Mouse (Mus musculus) embryonic facial prominence, embryonic 14.5 days (tissue): Measurements from ENCODE around the gene Ankrd12. TPM values are rescaled to one million over a fixed set of nuclear protein-coding genes. Genes with fewer than 3 reads are reported as not detected.
"Not testable (repeated sequence)": the region's sequence is repeated elsewhere in the genome, so short reads cannot be mapped to it uniquely, and the experiment has no call there.

ENCODE experiments used
- ATAC-seq: fragments of 200-750 bp; cut with Nextera tagmentation; 2 replicates; pipeline ENCODE4 v1.8.0; 2017; ENCODE audit warnings: low read depth, moderate number of reproducible peaks, moderate TSS enrichment
- DNase-seq: peaks from one replicate; pipeline ENCODE4 v3.0.0-alpha.2; 2015; ENCODE audit warnings: low spot score
- H3K27ac ChIP-seq: fragments of 300-500 bp; sonication (generic); replicated peaks from 2 replicates; pipeline ENCODE4 v1.5.1; 2014; ENCODE audit warnings: low read depth, mild to moderate bottlenecking, low read length, moderate library complexity
- H3K27me3 ChIP-seq: fragments of 300-500 bp; sonication (generic); replicated peaks from 2 replicates; pipeline ENCODE4 v1.6.1; 2014; ENCODE audit warnings: low read length; ENCODE audit not compliant: control insufficient read depth, insufficient read depth
- H3K36me3 ChIP-seq: fragments of 300-500 bp; sonication (generic); 2 replicates; pipeline ENCODE4 v1.6.1; 2014; ENCODE audit warnings: low read length, mixed read lengths; ENCODE audit not compliant: control insufficient read depth, insufficient read depth
- H3K4me1 ChIP-seq: fragments of 300-500 bp; sonication (generic); 2 replicates; pipeline ENCODE4 v1.6.1; 2014; ENCODE audit warnings: antibody characterized with exemption, low read length; ENCODE audit not compliant: control insufficient read depth, insufficient read depth
- H3K4me2 ChIP-seq: fragments of 300-500 bp; sonication (generic); 2 replicates; pipeline ENCODE4 v1.6.1; 2014; ENCODE audit warnings: low read depth, mild to moderate bottlenecking, low read length, moderate library complexity, mixed read lengths
- H3K4me3 ChIP-seq: fragments of 300-500 bp; sonication (generic); 2 replicates; pipeline ENCODE4 v1.5.1; 2014; ENCODE audit warnings: low read depth, mild to moderate bottlenecking, low read length
- H3K9ac ChIP-seq: fragments of 300-500 bp; sonication (generic); 2 replicates; pipeline ENCODE4 v1.6.1; 2014; ENCODE audit warnings: low read depth, mild to moderate bottlenecking, low read length, moderate library complexity, mixed read lengths
- H3K9me3 ChIP-seq: fragments of 300-500 bp; sonication (generic); 2 replicates; pipeline ENCODE4 v1.6.1; 2016; ENCODE audit warnings: low read length; ENCODE audit not compliant: control insufficient read depth
- WGBS: fragments of 180-500 bp; shearing (Covaris S2); extraction: QIAGEN DNeasy Blood & Tissue Kit; methylation state at CpG from one replicate; pipeline ENCODE4 v1.1.7; 2014; 5-methylcytosine and 5-hydroxymethylcytosine counted together
- polyA plus RNA-seq: library from polyadenylated mRNA; unstranded; fragments of >200 nt; fragmentation: Nextera tagmentation; extraction: Ambion mirVana; gene quantifications from 2 replicates; pipeline ENCODE4 v1.2.1, GENCODE M21; 2014

The Ankrd12 gene
- polyA plus RNA-seq, 1 experiment from 2014 or later: 25.2 TPM

DNA sequence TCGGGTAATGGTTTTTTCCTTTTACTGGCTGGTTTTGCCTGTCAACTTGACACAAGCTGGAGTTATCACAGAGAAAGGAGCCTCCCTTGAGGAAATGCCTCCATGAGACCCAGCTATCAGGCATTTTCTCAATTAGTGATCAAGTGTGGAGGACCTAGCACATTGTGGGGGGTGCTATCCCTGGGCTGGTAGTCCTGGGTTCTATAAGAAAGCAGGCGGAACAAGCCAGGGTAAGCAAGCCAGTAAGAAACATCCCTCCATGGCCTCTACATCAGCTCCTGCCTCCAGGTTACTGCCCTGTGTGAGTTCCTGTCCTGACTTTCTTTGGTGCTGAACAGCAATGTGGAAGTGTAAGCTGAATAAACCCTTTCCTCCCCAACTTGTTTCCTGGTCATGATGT lies 7.9 kb downstream of the Ankrd12 start:
- not testable (repeated sequence) for H3K27ac ChIP-seq, H3K36me3 ChIP-seq, H3K4me3 ChIP-seq, H3K4me2 ChIP-seq, ATAC-seq, H3K9me3 ChIP-seq, H3K9ac ChIP-seq, H3K4me1 ChIP-seq, DNase-seq, H3K27me3 ChIP-seq
- WGBS: 94% methylated on average over 2 of the region's 2 CpGs

DNA sequence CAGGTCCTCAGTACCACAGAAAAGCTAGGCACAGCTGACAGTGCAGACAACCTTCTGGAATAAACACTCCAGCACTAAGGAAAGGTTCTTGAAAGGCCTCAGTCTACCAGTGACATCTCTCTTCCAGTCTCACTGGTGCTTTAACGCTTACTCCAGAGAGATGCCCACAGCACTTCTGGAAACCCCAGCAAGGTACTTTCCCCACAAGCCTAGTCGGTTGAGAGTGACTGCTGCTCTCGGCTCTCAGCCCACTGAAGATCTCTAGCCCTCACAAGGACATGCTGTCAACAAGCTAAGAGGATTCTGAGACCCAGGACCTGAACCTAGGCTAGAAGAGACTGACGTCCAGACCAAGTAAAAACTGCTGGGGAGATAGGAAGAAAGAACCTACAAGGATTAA lies 11.8 kb downstream of the Ankrd12 start:
- no peaks in the 10 kb centered on the region for H3K9me3 ChIP-seq
- no peak overlapping the region for H3K4me3 ChIP-seq
- H3K9ac ChIP-seq: no peak overlapping the region
- no peaks in the 10 kb centered on the region for H3K27me3 ChIP-seq
- DNase-seq (no peak), ATAC-seq (no peak)
- H3K36me3 ChIP-seq: no peaks in the 10 kb centered on the region
- no peak overlapping the region for H3K27ac ChIP-seq
- 84% methylated on average over 4 of the region's 4 CpGs for WGBS
- H3K4me1 ChIP-seq: no peaks in the 10 kb centered on the region
- no peak overlapping the region for H3K4me2 ChIP-seq

DNA sequence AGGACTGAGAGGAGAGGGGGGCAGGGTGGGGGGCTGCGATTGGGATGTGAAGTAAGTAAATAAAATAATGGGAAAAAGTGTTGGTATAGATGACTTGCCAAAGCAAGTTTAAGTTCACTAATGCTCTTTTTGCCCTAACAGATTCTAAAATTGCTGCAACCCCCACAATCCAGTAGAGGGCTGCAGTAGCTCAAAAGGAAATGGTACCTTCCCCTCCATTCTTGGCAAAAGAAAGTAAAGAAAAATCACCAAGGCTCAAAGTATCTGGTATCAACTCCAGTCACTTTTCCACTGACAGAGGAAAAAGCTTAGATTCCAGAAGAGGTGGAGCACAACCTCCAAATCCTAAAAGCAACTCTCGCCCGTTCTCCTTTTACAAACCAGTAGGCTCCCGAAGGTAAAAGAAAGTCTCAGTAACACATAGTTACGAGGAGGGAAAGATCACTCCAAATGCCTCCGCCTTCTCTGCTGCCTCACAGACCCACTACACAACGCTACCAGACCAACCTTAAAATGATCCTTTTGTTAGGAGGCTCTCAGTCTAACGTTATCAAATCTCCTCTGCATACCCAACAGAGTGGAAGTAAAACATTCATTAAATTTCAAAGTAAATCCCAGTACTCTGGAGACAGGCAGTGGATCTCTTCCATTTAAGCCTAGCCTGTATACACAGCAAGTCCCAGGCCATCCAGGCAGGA lies 15.5 kb downstream of the Ankrd12 start:
- H3K9me3 ChIP-seq: no peaks in the 10 kb centered on the region
- H3K4me1 ChIP-seq: no peaks in the 10 kb centered on the region
- peak overlapping the region; percentile 45; the same call in 1 of the 2 replicates for H3K27ac ChIP-seq
- DNase-seq: peak; percentile 65
- no peaks in the 10 kb centered on the region for H3K36me3 ChIP-seq
- H3K27me3 ChIP-seq: no peaks in the 10 kb centered on the region
- peak; percentile 76 for ATAC-seq
- H3K4me3 ChIP-seq: peak overlapping the region; percentile 13
- peak overlapping the region; percentile 34 for H3K4me2 ChIP-seq
- 45% methylated on average over 8 of the region's 8 CpGs for WGBS
- H3K9ac ChIP-seq: no peak overlapping the region

DNA sequence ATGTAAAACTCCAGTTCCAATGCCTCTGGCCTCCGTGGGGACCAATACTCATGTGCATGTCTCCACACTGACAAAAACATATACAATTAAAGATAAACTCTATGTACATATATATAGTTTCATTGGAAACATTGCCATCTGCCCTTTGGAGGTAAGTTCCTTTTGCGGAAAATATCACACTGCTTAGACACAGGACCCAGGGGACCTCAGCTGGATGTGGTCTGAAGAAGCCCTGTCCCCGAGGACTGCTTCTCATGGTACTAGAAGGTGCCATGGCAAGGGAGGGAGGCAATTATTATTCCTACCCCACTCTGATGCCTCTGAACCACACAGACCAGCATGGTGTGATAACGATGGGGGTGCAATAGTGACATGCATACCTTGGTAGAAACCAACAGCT lies 18.7 kb downstream of the Ankrd12 start:
- WGBS: 88% methylated on average over 4 of the region's 4 CpGs
- no peak for DNase-seq
- Histone ChIP-seq H3K4me1 (no peaks in the 10 kb centered on the region), H3K9me3 (no peaks in the 10 kb centered on the region), H3K4me3 (no peak overlapping the region), H3K27ac (no peak overlapping the region), H3K4me2 (no peak overlapping the region), H3K36me3 (no peaks in the 10 kb centered on the region), H3K27me3 (no peaks in the 10 kb centered on the region), H3K9ac (no peak overlapping the region)
- no peak for ATAC-seq

DNA sequence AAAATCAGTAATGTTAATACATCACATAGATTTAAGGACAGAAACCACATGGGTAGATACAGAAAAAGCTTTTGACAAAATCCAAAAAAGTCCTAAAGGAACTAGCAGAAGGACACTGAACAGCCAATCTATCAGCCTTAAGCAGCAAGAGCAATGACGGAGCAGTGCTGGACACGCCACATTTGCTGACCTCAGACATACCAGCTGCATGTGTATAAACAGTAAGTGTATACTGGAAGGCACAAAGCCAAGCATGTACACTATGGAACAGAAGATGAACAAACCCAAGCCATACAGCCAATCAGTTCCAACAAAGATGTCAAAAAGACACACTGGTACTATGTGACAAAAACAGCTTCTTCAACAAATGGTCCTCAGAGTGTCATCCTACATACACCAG lies 19.7 kb downstream of the Ankrd12 start:
- Histone ChIP-seq H3K9me3 (no peaks in the 10 kb centered on the region), H3K36me3 (no peaks in the 10 kb centered on the region), H3K27me3 (no peaks in the 10 kb centered on the region), H3K27ac (no peak overlapping the region), H3K9ac (no peak overlapping the region), H3K4me1 (no peaks in the 10 kb centered on the region), H3K4me3 (no peak overlapping the region), H3K4me2 (no peak overlapping the region)
- DNase-seq: no peak
- no peak for ATAC-seq
- WGBS: 79% methylated on average over 2 of the region's 2 CpGs

DNA sequence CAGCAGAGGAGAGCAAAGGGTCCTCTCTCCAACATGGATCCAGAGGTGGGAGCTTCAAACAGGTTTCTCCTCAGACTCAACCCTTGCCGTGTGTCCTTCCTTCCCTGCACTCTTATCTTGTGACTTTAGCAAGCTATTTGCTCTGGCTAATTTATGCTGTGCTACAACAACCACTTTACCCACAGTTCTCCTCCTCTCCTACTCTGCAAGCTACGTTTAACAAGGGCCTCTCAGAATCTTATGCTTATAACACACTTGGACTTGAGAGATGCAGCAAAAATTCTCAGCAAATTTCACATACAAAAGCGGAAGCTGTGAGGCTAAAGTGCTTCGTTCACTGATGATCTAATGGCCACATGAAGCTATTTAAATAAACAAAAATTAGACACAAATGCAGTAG lies 23.5 kb downstream of the Ankrd12 start:
- Histone ChIP-seq H3K9ac (no peak overlapping the region), H3K4me1 (no peaks in the 10 kb centered on the region), H3K4me3 (no peak overlapping the region), H3K27ac (no peak overlapping the region), H3K9me3 (no peaks in the 10 kb centered on the region), H3K36me3 (no peaks in the 10 kb centered on the region), H3K4me2 (no peak overlapping the region), H3K27me3 (no peaks in the 10 kb centered on the region)
- no peak for DNase-seq
- no peak for ATAC-seq
- WGBS: 72% methylated on average over 4 of the region's 4 CpGs

DNA sequence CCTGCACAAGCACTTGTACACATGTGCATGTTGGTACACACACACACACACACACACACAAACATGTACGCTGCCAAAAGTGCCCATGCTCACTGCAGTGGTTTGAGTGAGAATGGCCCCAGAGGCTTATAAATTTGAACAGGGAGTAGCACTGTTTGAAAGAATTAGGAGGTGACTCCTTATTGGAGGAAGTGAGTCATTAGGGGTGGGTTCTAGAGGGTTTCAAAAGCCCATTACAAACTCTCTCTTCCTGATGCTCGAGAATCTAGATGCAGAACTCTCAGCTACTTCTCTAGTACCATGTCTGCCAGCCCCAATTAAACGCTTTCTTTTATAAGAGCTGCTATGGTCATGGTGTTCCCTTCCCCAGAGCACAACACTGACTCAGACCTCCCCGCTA lies 28.1 kb downstream of the Ankrd12 start:
- H3K4me2 ChIP-seq: no peak overlapping the region
- H3K27me3 ChIP-seq: no peaks in the 10 kb centered on the region
- WGBS: 81% methylated on average over 4 of the region's 4 CpGs
- peaks cover 7% of the 10 kb centered on the region for H3K36me3 ChIP-seq
- H3K4me3 ChIP-seq: no peak overlapping the region
- ATAC-seq (no peak), DNase-seq (no peak)
- H3K9me3 ChIP-seq: no peaks in the 10 kb centered on the region
- H3K9ac ChIP-seq: no peak overlapping the region
- no peaks in the 10 kb centered on the region for H3K4me1 ChIP-seq
- H3K27ac ChIP-seq: no peak overlapping the region

DNA sequence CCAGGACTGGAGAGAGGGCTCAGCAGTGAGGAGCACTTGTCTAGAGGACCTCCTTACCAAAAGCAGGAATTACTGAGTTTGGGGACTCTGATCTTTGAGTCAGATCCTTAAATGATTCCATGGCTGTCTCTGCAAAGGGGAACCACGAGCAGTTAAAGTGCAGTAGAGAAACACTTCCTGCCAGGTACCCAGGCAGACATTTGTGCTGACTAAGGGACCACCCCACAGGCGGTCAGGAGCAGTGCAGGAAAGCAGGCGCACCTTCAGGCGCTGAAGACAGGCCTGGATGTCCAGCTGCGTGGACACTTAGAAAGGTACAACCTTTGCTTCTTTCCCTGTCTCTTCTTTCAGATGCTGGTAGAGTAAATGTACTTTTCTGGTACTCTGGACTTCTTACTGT lies 28.7 kb downstream of the Ankrd12 start:
- Histone ChIP-seq H3K4me1 (no peaks in the 10 kb centered on the region), H3K27me3 (no peaks in the 10 kb centered on the region), H3K36me3 (peaks cover 7% of the 10 kb centered on the region), H3K9ac (no peak overlapping the region), H3K4me2 (no peak overlapping the region), H3K27ac (no peak overlapping the region), H3K4me3 (no peak overlapping the region), H3K9me3 (no peaks in the 10 kb centered on the region)
- DNase-seq: no peak
- 60% methylated on average over 5 of the region's 5 CpGs for WGBS
- ATAC-seq: no peak

DNA sequence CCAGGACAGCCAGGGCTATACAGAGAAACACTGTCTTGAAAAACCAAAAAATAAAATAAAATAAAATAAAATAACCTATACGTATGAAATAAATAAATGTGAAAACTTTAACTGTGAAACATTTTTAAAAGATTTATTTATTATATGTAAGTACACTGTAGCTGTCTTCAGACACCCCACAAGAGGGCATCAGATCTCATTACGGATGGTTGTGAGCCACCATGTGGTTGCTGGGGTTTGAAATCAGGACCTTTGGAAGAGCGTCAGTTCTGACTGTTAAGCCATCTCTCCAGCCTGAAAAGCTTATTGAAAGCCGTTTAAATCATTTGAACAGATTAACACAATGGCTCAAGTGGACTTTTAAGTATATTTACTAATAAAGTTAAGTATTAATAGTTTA lies 33.2 kb downstream of the Ankrd12 start:
- H3K9me3 ChIP-seq, H3K27me3 ChIP-seq, ATAC-seq, H3K4me2 ChIP-seq, H3K4me3 ChIP-seq, DNase-seq, H3K9ac ChIP-seq, H3K27ac ChIP-seq, H3K4me1 ChIP-seq: not testable (repeated sequence)
- 91% methylated on average over 4 of the region's 4 CpGs for WGBS
- peaks cover 13% of the 10 kb centered on the region for H3K36me3 ChIP-seq
